In genomic region chr7:143506675-143507074, GRCm38 (mm10) we compare ENCODE assay signal across 10 mouse cellular contexts. TPM values are rescaled to one million over a fixed set of nuclear protein-coding genes. Genes with fewer than 3 reads are reported as not detected.
DNase-seq lines count a peak whose midpoint lies in the region; TF ChIP-seq lines count a peak whose summit lies in the region.
"Had no signal": no experiment of that assay in that cellular context is flagged by ENCODE, and none has a peak within 500 bp of the region (broad histone marks: within the 10 kb centered on the region; RNA-seq: fewer than 3 reads in every experiment).

No protein-coding gene starts in this region.

- peak; percentile 57 for DNase-seq in heart, adult 8-10 months (ENCODE audit: low spot score)
- DNase-seq in heart, embryonic 10.5 days (ENCODE audit: low spot score) = no peak
- DNase-seq in ZHBTc4 (ENCODE audit: low read depth, low spot score) = peak; percentile 87
- DNase-seq in embryo, embryonic 10.5 days (ENCODE audit: low spot score) = peak; percentile 78
- DNase-seq in kidney, postnatal 36 days = peak; percentile 77 to 86
- DNase-seq in thymus, postnatal 0 days (ENCODE audit: low spot score) = peak; percentile 65

- no peaks in the 10 kb centered on the region for H3K36me3 ChIP-seq in heart, embryonic 10.5 days
- H3K36me3 ChIP-seq in C2C12 (ENCODE audit: control insufficient read depth, insufficient read depth) = no peaks in the 10 kb centered on the region
- peaks cover 4% of the 10 kb centered on the region for H3K36me3 ChIP-seq in megakaryocyte, embryonic 14.5 days (replicated peaks; ENCODE audit: low read length)

- no peak overlapping the region for H3K27ac ChIP-seq in heart, embryonic 10.5 days
- H3K27ac ChIP-seq: embryonic facial prominence, embryonic 13.5 days; limb, embryonic 13.5 days had no signal

- H3K4me3 ChIP-seq in heart, embryonic 10.5 days = no peak overlapping the region
- H3K4me3 ChIP-seq in C2C12 (ENCODE audit: insufficient read depth, poor library complexity, severe bottlenecking) = no peak overlapping the region
- peak overlapping the region; percentile 28 for H3K4me3 ChIP-seq in megakaryocyte, embryonic 14.5 days (replicated peaks)
- H3K4me3 ChIP-seq: embryonic facial prominence, embryonic 13.5 days; limb, embryonic 13.5 days had no signal

- H3K9me3 ChIP-seq in heart, embryonic 10.5 days = no peaks in the 10 kb centered on the region
- no peaks in the 10 kb centered on the region for H3K9me3 ChIP-seq in megakaryocyte, embryonic 14.5 days
- H3K9me3 ChIP-seq: embryonic facial prominence, embryonic 13.5 days; limb, embryonic 13.5 days had no signal

- H3K4me1 ChIP-seq in heart, embryonic 10.5 days = peaks cover 20% of the 10 kb centered on the region
- peaks cover 37% of the 10 kb centered on the region for H3K4me1 ChIP-seq in megakaryocyte, embryonic 14.5 days

- no peaks in the 10 kb centered on the region for H3K79me3 ChIP-seq in C2C12 (ENCODE audit: low read depth)

- peak; percentile 16 for TF ChIP-seq CTCF in C2C12 (IDR thresholded peaks at IDR 0.05; ENCODE audit: control insufficient read depth, insufficient read depth, insufficient read length)

- no peaks in the 10 kb centered on the region for H3K79me2 ChIP-seq in C2C12 (ENCODE audit: control insufficient read depth, insufficient read depth)

- WGBS in heart, embryonic 10.5 days = 24% methylated on average over 7 of the region's 7 CpGs

- H3K27me3 ChIP-seq in heart, embryonic 10.5 days (ENCODE audit: insufficient read depth, poor library complexity, severe bottlenecking) = peaks cover 37% of the 10 kb centered on the region
- peaks cover 15% of the 10 kb centered on the region for H3K27me3 ChIP-seq in C2C12 (ENCODE audit: control insufficient read depth, insufficient read depth, insufficient read length)
- H3K27me3 ChIP-seq in megakaryocyte, embryonic 14.5 days (replicated peaks) = peaks cover 52% of the 10 kb centered on the region

- no peak overlapping the region for H3ac ChIP-seq in C2C12 (ENCODE audit: control insufficient read depth, insufficient read length, low read depth)

TF ChIP-seq in C2C12, 6 proteins besides CTCF, POLR2A, EP300 and RAD21:
- TF ChIP-seq MAX (IDR thresholded peaks at IDR 0.05) (no peak), FOSL1 (IDR thresholded peaks at IDR 0.05; ENCODE audit: insufficient read depth, low read length, poor library complexity, severe bottlenecking) (no peak), USF1 (IDR thresholded peaks at IDR 0.05; ENCODE audit: low read depth) (no peak), MYOD1 (IDR thresholded peaks at IDR 0.05; ENCODE audit: control insufficient read depth, insufficient read length, low read depth) (no peak), MYOG (IDR thresholded peaks at IDR 0.05; ENCODE audit: control insufficient read depth, extremely low read depth, insufficient read length) (no peak), CEBPB (IDR thresholded peaks at IDR 0.05; ENCODE audit: low read depth) (no peak)
TF ChIP-seq in C2C12: peak in this region for 0.

RNA-seq across cellular contexts. Expression of gene Phlda2, which starts 3.7 kb away (rescaled TPM):
- total RNA-seq in heart, adult 8-10 months (2022) = not detected
- polyA plus RNA-seq in heart, embryonic 10.5 days (2016; fragmentation: Nextera tagmentation; extraction: Ambion mirVana) = 2.9 and 9.8 TPM in 2 replicates
- 0.14 TPM for polyA plus RNA-seq in C2C12 (2012; fragmentation: generic; extraction: Trizol)
- polyA plus RNA-seq in megakaryocyte, embryonic 14.5 days (2012; ENCODE audit: insufficient read depth, low replicate concordance) = 2.3 TPM in 1 of 2 replicates, not detected in the other
- polyA plus RNA-seq in thymus, postnatal 0 days (2015; fragmentation: Nextera tagmentation; extraction: Ambion mirVana) = 0.91 and 0.95 TPM in 2 replicates

RNA-seq across cellular contexts. Expression of gene Slc22a18, which starts 33.1 kb away (rescaled TPM):
- total RNA-seq in heart, adult 8-10 months (2022) = under 1 TPM; 0.52 to 0.85 (median 0.54) TPM
- polyA plus RNA-seq in heart, embryonic 10.5 days (2016; fragmentation: Nextera tagmentation; extraction: Ambion mirVana) = 0.54 and 1.3 TPM in 2 replicates
- polyA plus RNA-seq in C2C12 (2012; fragmentation: generic; extraction: Trizol) = not detected
- 0.32 TPM in 1 of 2 replicates, not detected in the other for polyA plus RNA-seq in megakaryocyte, embryonic 14.5 days (2012; ENCODE audit: insufficient read depth, low replicate concordance)
- polyA plus RNA-seq in thymus, postnatal 0 days (2015; fragmentation: Nextera tagmentation; extraction: Ambion mirVana) = 1.0 and 1.6 TPM in 2 replicates

RNA-seq across cellular contexts. Expression of gene Nap1l4, which starts 42.2 kb away (rescaled TPM):
- 100 to 1,000 TPM; 172 to 189 (median 180) TPM for total RNA-seq in heart, adult 8-10 months (2022)
- 291 and 318 TPM in 2 replicates for polyA plus RNA-seq in heart, embryonic 10.5 days (2016; fragmentation: Nextera tagmentation; extraction: Ambion mirVana)
- 112 TPM for polyA plus RNA-seq in C2C12 (2012; fragmentation: generic; extraction: Trizol)
- polyA plus RNA-seq in megakaryocyte, embryonic 14.5 days (2012; ENCODE audit: insufficient read depth, low replicate concordance) = 5.7 and 38.9 TPM in 2 replicates
- polyA plus RNA-seq in thymus, postnatal 0 days (2015; fragmentation: Nextera tagmentation; extraction: Ambion mirVana) = 196 and 211 TPM in 2 replicates

RNA-seq across cellular contexts. Expression of gene Cdkn1c, which starts 45.8 kb away (rescaled TPM):
- 10 to 100 TPM; 27.9 to 44.7 (median 34.9) TPM for total RNA-seq in heart, adult 8-10 months (2022)
- 1,495 and 1,694 TPM in 2 replicates for polyA plus RNA-seq in heart, embryonic 10.5 days (2016; fragmentation: Nextera tagmentation; extraction: Ambion mirVana)
- polyA plus RNA-seq in C2C12 (2012; fragmentation: generic; extraction: Trizol) = 2.3 TPM
- polyA plus RNA-seq in megakaryocyte, embryonic 14.5 days (2012; ENCODE audit: insufficient read depth, low replicate concordance) = 0.66 TPM in 1 of 2 replicates, not detected in the other
- polyA plus RNA-seq in thymus, postnatal 0 days (2015; fragmentation: Nextera tagmentation; extraction: Ambion mirVana) = 59.1 and 74.9 TPM in 2 replicates
